Mouse (Mus musculus): Measurements from ENCODE around the gene Srsf10. TPM values are rescaled to one million over a fixed set of nuclear protein-coding genes. Genes with fewer than 3 reads are reported as not detected.

The Srsf10 gene
- polyA plus RNA-seq (2017; shearing (Covaris generic)), result 165 TPM

GRCm38 (mm10) chr4:135855536-135856222 lies at the start of gene Srsf10:
Gene Srsf10, plus strand, starts transcription at chr4:135855747.

DNA sequence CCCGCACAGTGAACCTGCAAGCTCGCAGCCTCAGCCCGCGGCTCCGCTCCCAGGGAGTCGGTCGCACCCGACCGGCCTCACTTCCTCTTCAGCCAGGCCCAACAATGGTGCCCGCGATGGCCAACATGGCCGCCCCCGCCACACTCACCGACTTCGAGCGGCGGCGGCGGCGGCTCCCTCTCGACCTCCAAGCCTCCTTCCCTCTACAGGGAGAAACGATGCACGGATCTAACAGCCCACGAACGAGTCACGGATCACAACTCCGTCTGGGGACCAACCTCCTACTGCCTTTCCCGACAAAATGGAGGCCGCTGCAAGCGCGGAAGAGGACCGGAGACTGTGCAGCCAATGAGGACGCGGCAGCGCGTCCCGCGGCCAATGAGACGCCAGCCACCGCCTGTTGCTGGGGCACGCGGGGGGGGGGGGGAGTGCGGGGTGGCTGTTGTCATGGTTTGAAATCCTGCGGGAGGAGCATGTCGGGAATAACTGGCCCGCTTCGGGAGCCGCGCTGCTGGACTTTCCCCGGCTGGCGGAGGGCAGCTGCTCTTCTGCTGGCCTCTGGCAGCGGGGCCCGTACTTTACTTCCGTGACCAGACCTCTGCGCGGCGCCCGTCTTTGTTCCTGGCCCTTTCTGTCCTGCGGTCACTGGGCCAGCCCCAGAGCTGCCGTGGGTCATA lies 18.1 kb downstream of the Srsf10 start, which contains the start of gene Pnrc2:
Pnrc2 (minus strand) TSS at position 325 of the 677 bp plus-strand sequence.

GRCm38 (mm10) chr4:135895071-135895571 lies 39.6 kb downstream of the Srsf10 start, which contains the start of gene Cnr2:
Gene Cnr2, plus strand, starts transcription at chr4:135895394.

Other genes with a start within 250 kb of the Srsf10 start
- gene Ifnlr1, start 169.5 kb upstream of the Srsf10 start, polyA plus RNA-seq (2017; shearing (Covaris generic)), result 0.18 TPM
- gene Il22ra1, start 127.6 kb upstream of the Srsf10 start, polyA plus RNA-seq (2017; shearing (Covaris generic)), result not detected
- gene Myom3, start 96.0 kb upstream of the Srsf10 start, polyA plus RNA-seq (2017; shearing (Covaris generic)), result 0.21 TPM
- gene Pnrc2, start 18.1 kb downstream of the Srsf10 start, polyA plus RNA-seq (2017; shearing (Covaris generic)), result 183 TPM
- gene Cnr2, start 39.6 kb downstream of the Srsf10 start, polyA plus RNA-seq (2017; shearing (Covaris generic)), result 1.9 TPM
- gene Fuca1, start 65.0 kb downstream of the Srsf10 start, polyA plus RNA-seq (2017; shearing (Covaris generic)), result 78.3 TPM
- 38.1 TPM for gene Hmgcl, start 90.7 kb downstream of the Srsf10 start, polyA plus RNA-seq (2017; shearing (Covaris generic))
- gene Gale, start 108.0 kb downstream of the Srsf10 start, polyA plus RNA-seq (2017; shearing (Covaris generic)), result 33.1 TPM
- gene Lypla2, start 116.9 kb downstream of the Srsf10 start, polyA plus RNA-seq (2017; shearing (Covaris generic)), result 249 TPM
- 50.7 TPM for gene Pithd1, start 131.5 kb downstream of the Srsf10 start, polyA plus RNA-seq (2017; shearing (Covaris generic))
- gene Eloa, start 166.0 kb downstream of the Srsf10 start, polyA plus RNA-seq (2017; shearing (Covaris generic)), result 51.7 TPM
- 306 TPM for gene Rpl11, start 197.7 kb downstream of the Srsf10 start, polyA plus RNA-seq (2017; shearing (Covaris generic))